Mouse (Mus musculus) adipose tissue, adult 10 weeks (tissue): Measurements from ENCODE around the gene Med28. TPM values are rescaled to one million over a fixed set of nuclear protein-coding genes. Genes with fewer than 3 reads are reported as not detected.

Experiments used
- polyA plus RNA-seq: library from polyadenylated mRNA; stranded (reverse); fragments of 350-450 nt; fragmentation: Illumina TruSeq; extraction: RNeasy Lipid Tissue Mini Kit (QIAGEN cat#74804); gene quantifications from one replicate; pipeline ENCODE4 v1.2.3, GENCODE M21; 2014; ENCODE audit warnings: low read depth, low replicate concordance

Gene Med28
- 175 TPM for polyA plus RNA-seq

GRCm38 (mm10) chr5:45519960-45520808 is at the start of gene Med28:
Med28 (plus strand) TSS chr5:45520229.

GRCm38 (mm10) chr5:45493191-45494092 is 26.6 kb upstream of the Med28 start, which contains the start of gene Lap3:
Lap3 (plus strand) TSS chr5:45493374.

Other genes with a start within 250 kb of the Med28 start
- gene Qdpr, start 70.0 kb upstream of the Med28 start, polyA plus RNA-seq, result 152 TPM
- not detected for gene Clrn2, start 66.5 kb upstream of the Med28 start, polyA plus RNA-seq
- gene Lap3, start 26.9 kb upstream of the Med28 start, polyA plus RNA-seq, result 435 TPM
- 8.0 TPM for gene Fam184b, start 119.4 kb downstream of the Med28 start, polyA plus RNA-seq
- gene Ncapg, start 149.7 kb downstream of the Med28 start, polyA plus RNA-seq, result 1.2 TPM